Mouse (Mus musculus) CH12.LX (cell line): ENCODE results near the gene Dusp3. TPM values are rescaled to one million over a fixed set of nuclear protein-coding genes. Genes with fewer than 3 reads are reported as not detected.

Experiments used
- DNase-seq: peaks from one replicate; pipeline ENCODE4 v3.0.0-alpha.2; 2013; ENCODE audit errors: extremely low read depth
- H3K27ac ChIP-seq: 2 replicates; pipeline ENCODE4 v1.5.1; 2012; ENCODE audit warnings: low read depth, mild to moderate bottlenecking, control low read depth, moderate library complexity; ENCODE audit not compliant: insufficient read depth
- H3K27me3 ChIP-seq: replicated peaks from 2 replicates; pipeline ENCODE3; 2012; ENCODE audit warnings: inconsistent platforms
- H3K36me3 ChIP-seq, 2 experiments: replicated peaks in 1 of 2; 2 replicates each; pipeline versions ENCODE3 to v1.6.1; 2012; ENCODE audit warnings: inconsistent platforms in 1 of 2, low read length in 1 of 2, mild to moderate bottlenecking in 1 of 2, mixed read lengths in 1 of 2, moderate library complexity in 1 of 2; ENCODE audit not compliant: control insufficient read depth in 1 of 2, insufficient read depth in 1 of 2
- H3K4me1 ChIP-seq, 2 experiments: 2 replicates each; pipeline ENCODE4 v1.6.1; 2012; ENCODE audit warnings: inconsistent platforms in 1 of 2, moderate library complexity in 1 of 2; ENCODE audit not compliant: insufficient read depth in 2 of 2, control insufficient read depth in 1 of 2
- H3K4me2 ChIP-seq: 2 replicates; pipeline ENCODE4 v1.6.1; 2012; ENCODE audit warnings: low read depth, mild to moderate bottlenecking, control low read depth; ENCODE audit not compliant: poor library complexity, insufficient read depth, severe bottlenecking
- H3K4me3 ChIP-seq, 3 experiments: fragments of 150-350 bp in 1 of 3; sonication (generic) in 1 of 3; replicated peaks in 1 of 3; 2 replicates each; pipeline versions ENCODE3 to v1.5.1; 2011 to 2012; ENCODE audit warnings: low read depth in 2 of 3, low read length in 2 of 3, mild to moderate bottlenecking in 2 of 3, moderate library complexity in 2 of 3, control low read depth in 1 of 3, improper control_type of control experiment in 1 of 3, inconsistent platforms in 1 of 3, mixed read lengths in 1 of 3; ENCODE audit not compliant: poor library complexity in 1 of 3
- H3K79me2 ChIP-seq: replicated peaks from 2 replicates; pipeline ENCODE4 v1.6.1; 2012; ENCODE audit warnings: mild to moderate bottlenecking, moderate library complexity; ENCODE audit not compliant: control insufficient read depth, poor library complexity, insufficient read depth, severe bottlenecking; ENCODE audit errors: extremely low read depth
- H3K9ac ChIP-seq: 2 replicates; pipeline ENCODE4 v1.6.1; 2012; ENCODE audit warnings: low read depth, mild to moderate bottlenecking, control low read depth, moderate library complexity; ENCODE audit not compliant: insufficient read depth
- H3K9me3 ChIP-seq: replicated peaks from 2 replicates; pipeline ENCODE3; 2012; ENCODE audit warnings: low read length, inconsistent platforms, mixed read lengths
- BHLHE40 ChIP-seq: IDR thresholded peaks from 2 replicates; pipeline ENCODE4 v1.6.1; 2011; ENCODE audit warnings: mild to moderate bottlenecking, low read depth, low read length, improper control_type of control experiment
- CHD2 ChIP-seq: IDR thresholded peaks from 2 replicates; pipeline ENCODE4 v1.6.1; 2011; ENCODE audit warnings: low read length, improper control_type of control experiment
- E2F4 ChIP-seq: IDR thresholded peaks from 2 replicates; pipeline ENCODE4 v1.6.1; 2011; ENCODE audit warnings: low read depth, low read length, improper control_type of control experiment; ENCODE audit not compliant: insufficient replicate concordance
- ELF1 ChIP-seq: IDR thresholded peaks from 2 replicates; pipeline ENCODE4 v1.6.1; 2014; ENCODE audit warnings: low read depth, mild to moderate bottlenecking, inconsistent platforms, low read length, improper control_type of control experiment
- EP300 ChIP-seq: IDR thresholded peaks from 2 replicates; pipeline ENCODE4 v1.6.1; 2011; ENCODE audit warnings: low read length, improper control_type of control experiment
- ETS1 ChIP-seq: conservative IDR thresholded peaks from 2 replicates; pipeline ENCODE4 v1.6.1; 2012; ENCODE audit warnings: low read depth, mild to moderate bottlenecking, inconsistent platforms, low read length, improper control_type of control experiment, moderate library complexity
- GABPA ChIP-seq: IDR thresholded peaks from 2 replicates; pipeline ENCODE4 v1.6.1; 2012; ENCODE audit warnings: low read depth, low read length, improper control_type of control experiment, inconsistent platforms; ENCODE audit not compliant: insufficient replicate concordance
- HCFC1 ChIP-seq: IDR thresholded peaks from 2 replicates; pipeline ENCODE4 v1.6.1; 2012; ENCODE audit warnings: low read depth, mild to moderate bottlenecking, inconsistent platforms, low read length, improper control_type of control experiment
- JUN ChIP-seq: IDR thresholded peaks from 2 replicates; pipeline ENCODE4 v1.6.1; 2011; ENCODE audit warnings: low read depth, mild to moderate bottlenecking, low read length, improper control_type of control experiment, moderate library complexity; ENCODE audit not compliant: insufficient read depth
- JUND ChIP-seq: conservative IDR thresholded peaks from 2 replicates; pipeline ENCODE4 v1.6.1; 2011; ENCODE audit warnings: low read depth, low read length, improper control_type of control experiment
- MAFK ChIP-seq: IDR thresholded peaks from 2 replicates; pipeline ENCODE4 v1.6.1; 2011; ENCODE audit warnings: low read length, improper control_type of control experiment; ENCODE audit not compliant: insufficient replicate concordance
- MAX ChIP-seq: IDR thresholded peaks from 2 replicates; pipeline ENCODE4 v1.6.1; 2011; ENCODE audit warnings: low read length, improper control_type of control experiment
- MEF2A ChIP-seq: IDR thresholded peaks from 2 replicates; pipeline ENCODE4 v1.6.1; 2014; ENCODE audit warnings: low read depth, mild to moderate bottlenecking, inconsistent platforms, low read length, improper control_type of control experiment, borderline replicate concordance
- NRF1 ChIP-seq: IDR thresholded peaks from 2 replicates; pipeline ENCODE4 v1.6.1; 2014; ENCODE audit warnings: low read depth, mild to moderate bottlenecking, inconsistent platforms, low read length, improper control_type of control experiment, moderate library complexity
- POLR2A ChIP-seq: IDR thresholded peaks from 2 replicates; pipeline ENCODE4 v1.6.1; 2011; ENCODE audit warnings: low read depth, mild to moderate bottlenecking, improper control_type of control experiment, low read length
- POLR2AphosphoS2 ChIP-seq: IDR thresholded peaks from 2 replicates; pipeline ENCODE4 v1.6.1; 2011; ENCODE audit warnings: low read depth, low read length, improper control_type of control experiment
- RCOR1 ChIP-seq: conservative IDR thresholded peaks from 2 replicates; pipeline ENCODE4 v1.6.1; 2012; ENCODE audit warnings: low read depth, mild to moderate bottlenecking, inconsistent platforms, low read length, improper control_type of control experiment
- SIN3A ChIP-seq: IDR thresholded peaks from 2 replicates; pipeline ENCODE4 v1.6.1; 2012; ENCODE audit warnings: low read length, improper control_type of control experiment, inconsistent platforms
- TBP ChIP-seq: conservative IDR thresholded peaks from 2 replicates; pipeline ENCODE4 v1.6.1; 2011; ENCODE audit warnings: low read depth, low read length, improper control_type of control experiment
- UBTF ChIP-seq: IDR thresholded peaks from 2 replicates; pipeline ENCODE4 v1.6.1; 2012; ENCODE audit warnings: low read depth, mild to moderate bottlenecking, inconsistent platforms, low read length, improper control_type of control experiment, moderate library complexity
- ZKSCAN1 ChIP-seq: IDR thresholded peaks from 2 replicates; pipeline ENCODE4 v1.6.1; 2012; ENCODE audit warnings: low read depth, inconsistent platforms, low read length, improper control_type of control experiment, borderline replicate concordance
- dilution Hi-C: fragments of 300-500 bp; cut with MboI; formaldehyde crosslinking; loops from 2 replicates; pipeline ENCODE4 v1.14.3; 2020; ENCODE audit warnings: low sequenced_read_pairs; ENCODE audit not compliant: extremely low pct_unique_long_range_greater_than_20kb, extremely low pct_ligation_motif_present
- in situ Hi-C: fragments of 300-500 bp; cut with MboI; formaldehyde crosslinking; loops from 3 replicates; pipeline ENCODE4 v1.14.3; 2019; ENCODE audit warnings: low sequenced_read_pairs, low pct_ligation_motif_present, low pct_unique_long_range_greater_than_20kb, mixed read lengths
- polyA plus RNA-seq: library from polyadenylated mRNA; unstranded; fragments of >175 nt; gene quantifications from 2 replicates; pipeline ENCODE4 v1.2.1, GENCODE M21; 2012; ENCODE audit warnings: low read depth; ENCODE audit not compliant: insufficient read length
- total RNA-seq, 2 experiments: library from RNA; depleted of rRNA; stranded (reverse); fragments of 300-350 nt in 1 of 2; fragments of >200 nt in 1 of 2; gene quantifications; 2 replicates each; pipeline ENCODE4 v1.2.3; 2012 to 2014

The Dusp3 gene
- total and polyA plus RNA-seq, 3 experiments, result 5.6 to 23.6 (median 20.8) TPM

DNA sequence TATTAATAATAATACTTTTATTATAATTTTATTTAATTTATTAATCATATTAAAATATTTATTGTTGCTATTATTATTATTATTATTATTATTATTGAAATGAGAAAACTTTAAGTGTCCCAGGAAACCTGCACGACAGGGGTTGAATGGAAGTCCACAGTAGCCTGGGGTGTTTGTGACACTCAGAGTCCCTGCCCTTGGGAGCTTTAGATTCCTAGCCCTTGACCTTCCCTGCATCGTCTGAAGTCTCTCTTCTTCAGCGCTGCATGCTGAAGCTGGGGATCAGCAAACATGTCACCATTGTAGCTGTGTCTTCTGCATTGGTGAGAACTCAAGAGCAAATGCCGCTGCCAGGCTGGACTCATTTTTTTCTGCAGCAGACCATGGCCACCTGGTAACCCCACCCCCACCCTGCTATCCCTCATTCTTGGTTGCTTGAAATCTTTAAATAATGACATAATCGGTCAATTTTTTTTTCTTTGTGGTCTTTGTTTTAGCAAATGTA is 48.7 kb upstream of the Dusp3 start:
- no peaks in the 10 kb centered on the region for H3K36me3 ChIP-seq
- no peak overlapping the region for H3K27ac ChIP-seq
- no peak for TF ChIP-seq ZKSCAN1
- no peak for TF ChIP-seq BHLHE40
- no peak for TF ChIP-seq UBTF
- H3K9ac ChIP-seq, result no peak overlapping the region
- H3K4me1 ChIP-seq, result no peaks in the 10 kb centered on the region
- H3K79me2 ChIP-seq, result no peaks in the 10 kb centered on the region
- dilution Hi-C loops (no loop called here), in situ Hi-C loops (no loop called here)
- no peak for DNase-seq
- H3K27me3 ChIP-seq, result peaks cover 84% of the 10 kb centered on the region
- H3K4me3 ChIP-seq, result no peak overlapping the region
- H3K4me2 ChIP-seq, result no peak overlapping the region
- H3K9me3 ChIP-seq, result no peaks in the 10 kb centered on the region

DNA sequence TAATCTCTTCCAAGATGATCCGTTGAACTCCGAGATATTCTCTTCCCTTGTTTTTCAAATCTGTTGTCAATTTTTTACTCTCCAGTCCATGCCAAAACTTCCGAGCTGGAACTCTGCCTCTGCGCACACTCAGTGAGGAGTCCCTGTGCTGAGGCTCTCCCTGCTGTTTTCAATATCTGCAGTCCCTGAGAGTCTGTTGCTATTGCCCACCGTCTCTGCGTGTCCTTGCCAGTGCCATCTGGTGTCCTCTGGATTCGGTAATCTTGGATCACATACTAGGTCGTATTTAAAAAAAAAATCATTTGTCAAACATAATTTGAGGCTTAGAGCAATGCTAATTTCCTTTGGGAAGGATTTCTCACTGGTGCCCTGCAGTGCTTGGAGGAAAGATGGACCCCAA is 48.1 kb upstream of the Dusp3 start:
- H3K4me3 ChIP-seq, result no peak overlapping the region
- H3K9ac ChIP-seq, result no peak overlapping the region
- no peak overlapping the region for H3K4me2 ChIP-seq
- H3K9me3 ChIP-seq, result no peaks in the 10 kb centered on the region
- peaks cover 89% of the 10 kb centered on the region for H3K27me3 ChIP-seq
- TF ChIP-seq GABPA (no peak), MAFK (no peak), JUN (no peak), ELF1 (no peak), EP300 (no peak), POLR2AphosphoS2 (no peak), HCFC1 (no peak), SIN3A (no peak), RCOR1 (no peak), JUND (no peak), TBP (no peak), POLR2A (no peak), MAX (no peak), CHD2 (no peak), ETS1 (no peak), E2F4 (no peak), MEF2A (no peak), NRF1 (no peak)
- TF ChIP-seq, all 38 proteins: peak for 0
- DNase-seq, result no peak
- Histone ChIP-seq H3K79me2 (no peaks in the 10 kb centered on the region), H3K4me1 (no peaks in the 10 kb centered on the region), H3K36me3 (no peaks in the 10 kb centered on the region), H3K27ac (no peak overlapping the region)
- in situ Hi-C loops (no loop called here), dilution Hi-C loops (no loop called here)
